Mouse (Mus musculus): Measurements from ENCODE around the gene Elf2.

- TF ChIP-seq POLR2A (IDR thresholded peaks at IDR 0.05; ENCODE audit: borderline replicate concordance, extremely low read depth, low read depth, low read length) (no peak), CTCF (IDR thresholded peaks at IDR 0.05; ENCODE audit: insufficient read depth, low read length) (no peak)
Measured at GRCm38 (mm10) chr3:51210485-51210884, 130.0 kb downstream of the Elf2 start.
